Mouse (Mus musculus): ENCODE measurements around the gene Lcn8.

DNA sequence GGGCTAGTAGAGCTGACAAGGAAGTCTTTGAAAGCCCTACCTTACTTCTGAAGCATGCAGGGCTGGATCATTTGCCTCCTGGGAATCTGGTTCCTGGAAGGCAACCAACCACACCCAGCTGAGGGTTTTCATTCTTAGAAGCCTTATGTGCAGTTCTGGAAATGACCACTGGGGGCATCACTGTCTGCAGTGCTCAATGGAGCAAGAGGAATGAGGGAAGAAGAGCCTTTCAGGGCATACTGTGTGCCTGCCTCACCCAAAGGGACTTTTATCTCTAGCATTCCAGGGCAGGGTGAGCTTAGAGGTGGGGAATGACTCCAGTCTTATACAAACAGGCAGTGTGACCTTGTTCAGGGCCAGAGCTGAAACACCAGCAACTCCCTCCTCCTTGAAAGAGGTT, 41.7 kb downstream of the Lcn8 start:
- TF ChIP-seq CTCF (conservative IDR thresholded peaks at IDR 0.05; ENCODE audit: low read length) (peak; percentile 97), NANOG (IDR thresholded peaks at IDR 0.05; ENCODE audit: borderline replicate concordance, low read length) (no peak), POU5F1 (IDR thresholded peaks at IDR 0.05; ENCODE audit: borderline replicate concordance, low read length) (no peak)
